Mouse (Mus musculus): ENCODE results near the gene Plxnb2.

The Plxnb2 gene

GRCm38 (mm10) chr15:89180571-89181229 is at the start of gene Plxnb2:
Plxnb2 (minus strand) TSS chr15:89180788.
- DNase-seq: no peak

- no peak for DNase-seq
These were observed 35.1 kb upstream of the Plxnb2 start for GRCm38 (mm10) chr15:89215611-89216233.

GRCm38 (mm10) chr15:89214953-89215352 is 34.4 kb upstream of the Plxnb2 start:
- DNase-seq: no peak

DNA sequence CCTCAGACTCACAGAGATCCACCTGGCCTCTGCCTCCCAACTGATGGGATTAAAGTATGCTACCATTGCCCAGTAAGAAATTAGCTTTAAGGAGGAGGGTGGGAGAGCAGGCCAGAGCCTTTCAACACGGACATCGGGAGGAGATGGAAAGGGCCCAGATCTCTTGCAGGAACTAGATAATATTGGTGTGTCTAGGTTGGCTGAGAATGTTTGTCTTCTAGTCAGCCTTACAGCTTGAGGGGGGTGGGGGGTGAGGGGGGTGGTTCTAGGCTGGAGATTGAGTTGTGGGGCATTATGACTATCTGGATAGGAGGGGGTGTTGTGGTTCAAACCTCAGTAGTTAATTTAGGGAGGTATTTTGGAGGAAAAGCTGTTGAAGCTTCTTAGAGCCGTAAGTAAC is 32.9 kb upstream of the Plxnb2 start:
- no peak for DNase-seq

DNA sequence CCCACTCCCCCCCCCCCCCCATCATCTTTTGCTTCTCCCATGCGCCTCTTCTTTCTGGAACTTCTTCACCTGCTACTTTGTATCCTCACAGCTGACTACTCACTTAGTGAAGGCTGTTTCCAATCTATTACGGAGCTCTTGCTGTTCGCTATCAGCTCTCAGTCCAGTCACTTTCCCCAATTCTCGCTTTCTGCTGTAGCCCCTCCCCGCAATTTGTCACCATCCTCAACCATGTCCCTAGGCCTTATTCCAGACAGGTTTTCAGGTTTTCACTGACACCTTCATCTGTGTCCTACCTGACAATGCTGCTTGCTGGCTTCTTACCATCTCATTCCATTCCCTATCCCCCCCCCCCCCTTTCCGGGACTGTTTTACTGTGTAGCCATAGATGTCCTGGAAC is 31.9 kb upstream of the Plxnb2 start:
- DNase-seq: no peak

GRCm38 (mm10) chr15:89211716-89212461 is 31.3 kb upstream of the Plxnb2 start:
- DNase-seq: peak; percentile 20

- peak; percentile 88 for DNase-seq
These were observed 30.5 kb upstream of the Plxnb2 start, which contains the start of gene Ppp6r2 for GRCm38 (mm10) chr15:89210915-89211715. Ppp6r2 (plus strand) TSS chr15:89211553.

GRCm38 (mm10) chr15:89209886-89210761 is 29.5 kb upstream of the Plxnb2 start:
- peak; percentile 87 for DNase-seq

GRCm38 (mm10) chr15:89207457-89207856 is 26.9 kb upstream of the Plxnb2 start:
- DNase-seq: no peak

- DNase-seq: peak; percentile 13
These were observed 16.5 kb upstream of the Plxnb2 start for GRCm38 (mm10) chr15:89197056-89197455.

DNA sequence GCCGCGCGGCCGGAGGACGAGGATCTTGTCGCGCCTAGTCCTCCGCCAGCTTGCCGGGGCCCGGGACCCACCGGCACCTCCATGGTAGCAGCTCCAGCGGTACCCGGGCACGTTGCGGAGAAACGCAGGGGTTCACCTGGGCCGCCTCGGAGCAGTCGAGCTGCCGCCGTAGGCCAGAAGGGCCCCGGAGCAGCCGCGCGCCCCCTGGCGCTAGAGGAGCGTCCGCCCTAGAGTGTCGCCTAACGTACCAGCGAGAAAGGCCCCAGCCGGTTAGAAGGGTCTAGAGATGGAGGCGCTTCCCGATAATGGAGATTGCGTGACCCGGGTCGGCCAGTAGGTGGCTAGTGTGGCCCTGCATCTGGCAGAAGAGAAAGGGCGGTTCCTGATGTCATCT is 15.7 kb upstream of the Plxnb2 start, which contains the start of gene Dennd6b:
Gene Dennd6b (minus strand): TSS at position 184 of the 394 bp plus-strand sequence.
- peak; percentile 99 for DNase-seq

- peak; percentile 95 for DNase-seq
These were observed 15.2 kb upstream of the Plxnb2 start for GRCm38 (mm10) chr15:89195690-89196312.

DNA sequence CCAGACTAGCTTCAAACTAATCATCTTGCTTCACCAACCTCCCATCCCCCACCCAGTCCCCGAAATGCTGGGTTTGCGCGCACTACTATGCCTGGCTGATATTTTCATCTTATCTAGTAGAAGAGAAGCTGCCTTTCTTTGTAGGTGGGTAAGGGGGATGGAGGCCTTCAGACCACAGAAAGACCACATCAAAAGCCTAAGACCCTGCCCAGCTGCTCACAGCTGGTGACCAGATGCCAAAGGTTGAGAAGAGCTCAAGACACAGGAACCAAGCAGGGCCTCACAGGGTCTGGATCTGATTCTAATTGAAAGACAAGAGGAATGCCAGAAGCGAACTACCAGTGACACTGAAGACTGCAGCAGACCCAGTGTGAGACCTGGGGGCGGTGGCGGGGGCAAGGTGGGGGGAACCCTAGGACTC is 14.7 kb upstream of the Plxnb2 start:
- peak; percentile 28 for DNase-seq

GRCm38 (mm10) chr15:89184937-89185227 is 4.3 kb upstream of the Plxnb2 start:
- DNase-seq: no peak

DNA sequence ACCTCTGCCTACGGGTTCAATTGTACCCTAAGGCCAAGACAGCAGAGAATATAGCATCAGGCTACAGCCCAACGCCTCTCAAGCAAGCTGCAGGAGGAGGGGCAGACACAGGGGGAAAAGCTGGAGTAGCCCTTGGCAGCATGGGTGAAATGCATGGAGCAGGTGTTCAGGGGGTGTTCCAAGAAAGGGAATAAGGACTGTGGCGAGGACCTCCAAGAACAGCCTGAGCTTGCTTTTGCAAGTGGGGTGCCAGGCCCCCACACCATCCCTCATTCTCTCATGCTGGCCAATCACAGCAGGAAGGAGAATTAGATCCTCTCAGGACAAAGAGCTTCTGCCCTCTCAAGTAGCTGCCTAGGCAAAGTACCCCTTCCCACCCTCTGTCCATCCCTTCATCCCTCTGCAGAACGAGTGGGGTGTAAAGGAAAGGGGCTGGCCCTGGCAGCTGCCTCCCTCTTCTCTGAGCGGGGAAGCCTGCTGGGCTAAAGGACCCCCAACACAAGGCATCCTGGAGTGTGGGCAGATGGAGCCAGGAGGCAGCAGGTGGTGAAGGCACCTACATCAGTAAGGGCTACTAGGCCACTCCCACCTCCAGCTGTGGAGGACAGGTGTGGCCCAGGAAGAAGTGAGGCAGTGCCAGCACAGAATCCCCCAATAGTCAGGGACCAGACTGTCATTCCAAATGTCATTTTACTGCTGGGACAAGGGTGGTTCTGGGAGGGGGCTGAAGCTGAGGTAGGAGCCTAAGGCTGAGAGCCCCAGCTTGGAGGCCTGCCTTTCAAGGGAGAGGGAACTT is 3.8 kb upstream of the Plxnb2 start:
- DNase-seq: no peak

DNA sequence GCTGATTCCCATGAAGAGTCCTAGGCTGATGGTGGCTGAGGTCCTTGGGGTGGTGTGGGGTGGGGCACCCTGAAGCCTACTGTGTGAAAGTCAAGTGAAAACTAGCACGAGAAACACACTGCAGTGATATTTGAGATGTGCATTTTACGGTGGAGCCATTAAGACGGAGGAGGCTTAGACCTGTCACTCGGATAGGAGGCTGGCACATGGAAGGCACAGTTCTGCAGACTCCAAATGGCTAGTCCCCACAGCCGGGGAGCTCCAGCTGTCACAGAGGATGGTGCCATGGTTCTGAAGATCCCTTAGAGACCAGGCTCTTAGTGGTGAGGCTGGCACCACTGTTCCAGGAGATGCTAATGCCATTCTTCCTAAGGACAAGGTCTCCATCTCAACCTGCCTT is 2.3 kb upstream of the Plxnb2 start:
- no peak for DNase-seq

DNA sequence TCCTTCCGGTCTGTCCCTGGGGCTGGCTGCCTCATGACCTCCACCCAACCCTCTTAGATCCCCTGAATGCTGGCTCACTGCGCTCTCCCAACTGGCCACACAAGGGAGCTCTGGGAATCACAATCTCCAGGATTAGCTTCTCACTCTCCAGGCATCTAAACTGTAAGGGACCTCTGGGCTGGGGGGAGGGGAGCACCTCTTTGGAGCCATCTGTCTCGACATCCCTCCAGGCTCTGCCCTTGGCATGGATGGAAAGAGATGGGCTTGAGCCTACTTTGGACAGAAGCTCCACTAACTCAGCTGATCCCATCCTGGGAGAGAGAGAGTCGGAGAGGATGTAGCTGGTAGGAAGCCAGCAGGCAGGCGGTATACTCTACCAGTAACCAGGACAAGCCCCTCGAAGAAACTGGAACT is 1.7 kb upstream of the Plxnb2 start:
- no peak for DNase-seq

- no peak for DNase-seq
These were observed 1.1 kb upstream of the Plxnb2 start for GRCm38 (mm10) chr15:89181561-89182270.

- no peak for DNase-seq
These were observed 477 bp downstream of the Plxnb2 start for GRCm38 (mm10) chr15:89180081-89180541.

GRCm38 (mm10) chr15:89179630-89179964 is 991 bp downstream of the Plxnb2 start:
- no peak for DNase-seq
